Mouse (Mus musculus) midbrain, embryonic 11.5 days (tissue): ENCODE data around the gene Rapgef3. TPM values are rescaled to one million over a fixed set of nuclear protein-coding genes. Genes with fewer than 3 reads are reported as not detected.

Experiments
- ATAC-seq: fragments of 200-750 bp; cut with Nextera tagmentation; 2 replicates; pipeline ENCODE4 v1.8.0; 2017; ENCODE audit warnings: moderate TSS enrichment, moderate library complexity; ENCODE audit not compliant: low FRiP score
- DNase-seq: peaks from one replicate; pipeline ENCODE4 v3.0.0; 2015; ENCODE audit warnings: low spot score; ENCODE audit errors: missing footprints
- H3K27ac ChIP-seq: fragments of 300-500 bp; sonication (generic); 2 replicates; pipeline ENCODE4 v1.5.1; 2014; ENCODE audit warnings: low read depth, low read length
- H3K27me3 ChIP-seq: fragments of 300-500 bp; sonication (generic); 2 replicates; pipeline ENCODE4 v1.6.1; 2014; ENCODE audit warnings: mild to moderate bottlenecking, low read length, moderate library complexity, mixed read lengths; ENCODE audit not compliant: control insufficient read depth, insufficient read depth
- H3K36me3 ChIP-seq: fragments of 300-500 bp; sonication (generic); 2 replicates; pipeline ENCODE4 v1.6.1; 2014; ENCODE audit warnings: mild to moderate bottlenecking, low read length, moderate library complexity, mixed read lengths; ENCODE audit not compliant: control insufficient read depth, insufficient read depth
- H3K4me1 ChIP-seq: fragments of 300-500 bp; sonication (generic); 2 replicates; pipeline ENCODE4 v1.6.1; 2014; ENCODE audit warnings: low read length; ENCODE audit not compliant: control insufficient read depth, insufficient read depth
- H3K4me2 ChIP-seq: fragments of 300-500 bp; sonication (generic); 2 replicates; pipeline ENCODE4 v1.6.1; 2014; ENCODE audit warnings: mild to moderate bottlenecking, moderate library complexity
- H3K4me3 ChIP-seq: fragments of 300-500 bp; sonication (generic); 2 replicates; pipeline ENCODE4 v1.5.1; 2014; ENCODE audit warnings: low read depth, low read length
- H3K9ac ChIP-seq: fragments of 300-500 bp; sonication (generic); 2 replicates; pipeline ENCODE4 v1.6.1; 2014; ENCODE audit warnings: low read length
- H3K9me3 ChIP-seq: fragments of 300-500 bp; sonication (generic); 2 replicates; pipeline ENCODE4 v1.6.1; 2016; ENCODE audit warnings: low read length; ENCODE audit not compliant: control insufficient read depth
- WGBS: fragments of 180-500 bp; shearing (Covaris S2); extraction: QIAGEN DNeasy Blood & Tissue Kit; methylation state at CpG from one replicate; pipeline ENCODE4 v1.1.7; 2014; 5-methylcytosine and 5-hydroxymethylcytosine counted together
- polyA plus RNA-seq: library from polyadenylated mRNA; unstranded; fragments of >200 nt; fragmentation: Nextera tagmentation; extraction: Ambion mirVana; gene quantifications from 2 replicates; pipeline ENCODE4 v1.2.1, GENCODE M21; 2014

The Rapgef3 gene
- polyA plus RNA-seq, 1 experiment from 2014 or later, result 3.0 TPM

DNA sequence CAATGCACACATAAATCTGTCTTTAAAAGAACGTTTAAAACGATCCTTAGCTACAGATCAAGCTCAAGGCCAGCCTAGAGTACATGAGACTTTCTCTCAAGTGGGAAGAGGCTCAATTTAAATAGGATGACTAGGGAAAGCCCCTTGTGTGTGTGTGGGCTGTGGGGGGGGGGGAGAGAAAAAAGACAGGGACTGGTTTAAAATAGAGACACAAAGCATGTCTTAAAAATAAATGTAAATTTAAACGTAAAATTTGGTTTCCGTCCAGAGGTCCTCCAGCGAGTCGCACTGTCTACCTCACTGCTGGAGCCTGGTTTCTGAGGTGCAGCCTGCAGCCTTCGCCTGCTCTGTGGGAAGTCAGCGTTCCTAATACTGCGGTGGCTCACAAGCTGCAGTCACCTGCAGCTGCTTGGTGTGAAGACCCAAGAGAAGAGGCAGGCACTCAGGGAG is 27.5 kb downstream of the Rapgef3 start:
- DNase-seq (no peak), ATAC-seq (no peak)
- WGBS, result 82% methylated on average over 9 of the region's 9 CpGs

DNA sequence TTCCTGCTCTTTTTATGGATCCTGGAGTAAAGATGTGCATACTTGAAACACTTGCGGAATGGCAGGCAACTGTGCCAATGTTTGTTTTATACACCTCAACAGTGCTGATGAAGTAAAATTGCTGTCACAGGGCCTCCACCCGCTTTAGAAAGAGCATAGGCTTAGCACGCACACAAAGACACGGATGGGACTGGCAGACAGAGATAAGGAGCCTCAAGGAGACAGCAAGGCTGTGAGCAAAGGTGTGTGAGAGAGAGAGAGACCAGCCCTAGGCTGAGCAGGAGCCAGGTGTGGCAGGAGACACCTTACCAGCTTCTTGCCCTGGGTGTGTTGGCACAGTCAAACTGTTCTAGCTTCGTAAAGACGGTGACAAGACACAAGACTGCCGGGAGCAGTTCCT is 28.8 kb downstream of the Rapgef3 start:
- H3K9me3 ChIP-seq, result no peaks in the 10 kb centered on the region
- H3K27ac ChIP-seq, result no peak overlapping the region
- no peak overlapping the region for H3K9ac ChIP-seq
- no peak overlapping the region for H3K4me2 ChIP-seq
- H3K27me3 ChIP-seq, result no peaks in the 10 kb centered on the region
- 91% methylated on average over 7 of the region's 7 CpGs for WGBS
- no peak overlapping the region for H3K4me3 ChIP-seq
- DNase-seq, result no peak
- H3K36me3 ChIP-seq, result no peaks in the 10 kb centered on the region
- no peaks in the 10 kb centered on the region for H3K4me1 ChIP-seq
- ATAC-seq, result no peak

More for the DNA sequence above, 27.5 kb downstream of the Rapgef3 start:
- Histone ChIP-seq H3K4me2 (no peak overlapping the region), H3K27ac (no peak overlapping the region), H3K4me3 (no peak overlapping the region), H3K4me1 (no peaks in the 10 kb centered on the region), H3K36me3 (no peaks in the 10 kb centered on the region), H3K27me3 (no peaks in the 10 kb centered on the region), H3K9ac (no peak overlapping the region), H3K9me3 (no peaks in the 10 kb centered on the region)

DNA sequence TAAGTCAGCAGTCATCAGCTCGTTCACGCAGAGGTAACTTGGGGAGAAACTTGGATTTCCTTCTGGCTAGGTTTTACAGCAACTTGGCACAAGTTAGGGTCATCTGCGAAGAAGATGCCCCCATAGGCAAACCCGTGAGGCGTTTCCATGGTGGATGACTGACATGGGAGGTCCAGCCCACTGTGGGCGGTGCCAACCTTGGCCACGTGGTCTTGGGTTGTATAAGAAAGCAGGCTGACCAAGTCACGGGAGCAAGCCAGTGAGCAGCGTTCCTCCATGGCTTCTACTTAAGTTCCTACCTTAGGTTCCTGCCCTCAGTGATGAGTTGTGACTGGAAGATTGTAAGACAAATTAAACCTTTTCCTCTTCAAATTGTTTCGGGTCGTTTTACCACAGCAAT is 35.8 kb downstream of the Rapgef3 start:
- Histone ChIP-seq H3K9ac (no peak overlapping the region), H3K4me3 (no peak overlapping the region), H3K27ac (no peak overlapping the region), H3K4me1 (no peaks in the 10 kb centered on the region), H3K36me3 (no peaks in the 10 kb centered on the region), H3K27me3 (no peaks in the 10 kb centered on the region), H3K4me2 (no peak overlapping the region), H3K9me3 (no peaks in the 10 kb centered on the region; the same call in 1 of the 2 replicates)
- DNase-seq, result no peak
- no peak for ATAC-seq
- WGBS, result 93% methylated on average over 11 of the region's 11 CpGs

DNA sequence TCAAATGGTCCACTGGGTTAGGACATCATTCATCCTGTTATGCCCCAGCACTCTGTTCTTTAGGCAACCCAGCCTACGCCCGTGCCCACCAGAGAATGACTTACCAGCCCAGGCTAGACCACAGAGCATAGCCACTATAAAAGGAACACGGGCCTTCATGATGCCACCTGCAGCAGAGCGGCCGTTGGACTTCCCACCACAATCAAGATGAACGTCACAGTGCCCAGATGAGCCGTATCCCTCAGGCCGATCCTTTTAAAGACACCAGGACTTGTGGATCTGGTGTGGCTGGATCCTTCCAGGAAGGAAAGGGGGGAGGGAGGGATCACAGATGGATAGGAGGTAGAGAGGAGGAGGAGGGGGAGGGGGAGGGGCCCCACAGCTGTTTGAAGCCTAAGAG is 36.7 kb downstream of the Rapgef3 start, which contains the start of gene Endou:
TSS of gene Endou (minus strand) at position 229 of the 400 bp plus-strand sequence.
- no peak within 1 kb of the TSS for H3K9ac ChIP-seq
- ATAC-seq (no peak), DNase-seq (no peak)
- H3K4me2 ChIP-seq, result no peak within 1 kb of the TSS
- no peaks in the 10 kb centered on the region for H3K27me3 ChIP-seq
- no peaks in the 10 kb centered on the region; the same call in 1 of the 2 replicates for H3K9me3 ChIP-seq
- WGBS, result 92% methylated on average over 8 of the region's 8 CpGs
- H3K4me3 ChIP-seq, result no peak within 1 kb of the TSS
- H3K4me1 ChIP-seq, result no peaks in the 10 kb centered on the region
- H3K27ac ChIP-seq, result no peak within 1 kb of the TSS
- no peaks in the 10 kb centered on the region for H3K36me3 ChIP-seq

DNA sequence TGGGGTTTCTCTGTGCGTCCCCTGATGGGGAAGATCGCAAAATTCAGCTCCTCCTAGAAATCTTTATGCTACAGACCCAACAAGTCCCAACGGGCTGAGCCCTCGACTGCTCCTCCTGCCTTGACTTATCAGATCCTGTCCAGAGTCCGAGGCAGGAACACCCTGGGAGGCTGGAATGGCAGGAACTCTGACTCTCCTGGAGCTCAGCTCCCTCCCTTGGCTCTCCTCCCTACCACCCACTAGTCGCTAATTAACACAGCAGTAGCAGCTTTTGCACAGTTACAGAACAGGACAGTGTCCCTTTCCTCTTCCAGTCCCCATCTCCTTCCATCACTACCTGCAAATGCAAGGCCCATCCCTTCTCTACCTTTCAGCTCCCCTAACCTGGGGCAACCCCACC is 37.4 kb downstream of the Rapgef3 start:
- WGBS, result 59% methylated on average over 6 of the region's 6 CpGs
- no peak overlapping the region for H3K4me2 ChIP-seq
- no peak for DNase-seq
- no peaks in the 10 kb centered on the region for H3K4me1 ChIP-seq
- no peaks in the 10 kb centered on the region; the same call in 1 of the 2 replicates for H3K9me3 ChIP-seq
- no peak overlapping the region for H3K9ac ChIP-seq
- H3K36me3 ChIP-seq, result no peaks in the 10 kb centered on the region
- no peak overlapping the region for H3K27ac ChIP-seq
- no peak overlapping the region for H3K4me3 ChIP-seq
- no peaks in the 10 kb centered on the region for H3K27me3 ChIP-seq
- no peak for ATAC-seq

- no peak overlapping the region for H3K27ac ChIP-seq
- no peaks in the 10 kb centered on the region; the same call in 1 of the 2 replicates for H3K9me3 ChIP-seq
- no peak overlapping the region for H3K4me2 ChIP-seq
- H3K36me3 ChIP-seq, result no peaks in the 10 kb centered on the region
- H3K4me1 ChIP-seq, result no peaks in the 10 kb centered on the region
- WGBS, result 65% methylated on average over 7 of the region's 7 CpGs
- no peak overlapping the region for H3K9ac ChIP-seq
- DNase-seq (no peak), ATAC-seq (no peak)
- H3K4me3 ChIP-seq, result no peak overlapping the region
- no peaks in the 10 kb centered on the region for H3K27me3 ChIP-seq
Measured at GRCm38 (mm10) chr15:97728804-97729203, 39.0 kb downstream of the Rapgef3 start.

GRCm38 (mm10) chr15:97728394-97728793 is 39.4 kb downstream of the Rapgef3 start:
- Histone ChIP-seq H3K9ac (no peak overlapping the region), H3K4me3 (no peak overlapping the region), H3K9me3 (no peaks in the 10 kb centered on the region; the same call in 1 of the 2 replicates), H3K4me2 (no peak overlapping the region), H3K36me3 (no peaks in the 10 kb centered on the region), H3K4me1 (no peaks in the 10 kb centered on the region), H3K27ac (no peak overlapping the region), H3K27me3 (no peaks in the 10 kb centered on the region)
- no peak for DNase-seq
- no peak for ATAC-seq
- 90% methylated on average over 11 of the region's 11 CpGs for WGBS

DNA sequence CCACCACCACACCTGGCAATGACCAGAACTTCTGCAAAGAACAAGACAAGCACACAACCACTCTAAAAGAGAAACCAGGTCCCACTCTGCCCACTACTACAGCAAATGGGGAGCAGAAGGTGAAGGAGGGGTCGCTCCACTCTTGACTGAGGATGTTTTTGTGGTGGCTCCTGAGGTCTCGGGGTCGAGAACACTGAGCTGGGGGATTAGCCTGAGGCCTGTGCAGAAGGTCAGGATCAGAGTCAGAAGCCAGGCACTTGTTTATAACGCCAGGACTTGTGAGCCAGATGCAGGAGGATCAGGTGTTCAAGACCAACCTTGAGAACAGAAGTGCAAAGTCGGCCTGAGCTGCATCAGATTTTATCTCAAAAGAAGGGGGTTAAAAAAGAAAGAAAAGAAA is 40.3 kb downstream of the Rapgef3 start:
- Histone ChIP-seq H3K9ac (no peak overlapping the region), H3K9me3 (no peaks in the 10 kb centered on the region; the same call in 1 of the 2 replicates), H3K4me3 (no peak overlapping the region), H3K27ac (no peak overlapping the region), H3K27me3 (no peaks in the 10 kb centered on the region), H3K4me1 (no peaks in the 10 kb centered on the region), H3K36me3 (no peaks in the 10 kb centered on the region), H3K4me2 (no peak overlapping the region)
- DNase-seq, result no peak
- no peak for ATAC-seq
- WGBS, result 67% methylated on average over 5 of the region's 5 CpGs

- Histone ChIP-seq H3K4me2 (no peak overlapping the region), H3K27me3 (no peaks in the 10 kb centered on the region), H3K4me3 (no peak overlapping the region), H3K27ac (no peak overlapping the region), H3K36me3 (no peaks in the 10 kb centered on the region), H3K4me1 (no peaks in the 10 kb centered on the region), H3K9ac (no peak overlapping the region), H3K9me3 (no peaks in the 10 kb centered on the region)
- ATAC-seq, result no peak
- DNase-seq, result no peak
- 85% methylated on average over 8 of the region's 8 CpGs for WGBS
Measured at GRCm38 (mm10) chr15:97727048-97727447, 40.7 kb downstream of the Rapgef3 start.
